Mouse (Mus musculus): ENCODE data around the gene Cachd1. TPM values are rescaled to one million over a fixed set of nuclear protein-coding genes. Genes with fewer than 3 reads are reported as not detected.

Cachd1 gene
- polyA plus RNA-seq, 1 experiment, result 7.9 TPM

GRCm38 (mm10) chr4:100974455-100975035 is 198.1 kb downstream of the Cachd1 start:
- no peaks in the 10 kb centered on the region for H3K27me3 ChIP-seq (ENCODE audit: control insufficient read depth)
- no peaks in the 10 kb centered on the region for H3K36me3 ChIP-seq (ENCODE audit: control insufficient read depth)
- no peaks in the 10 kb centered on the region for H3K4me1 ChIP-seq (ENCODE audit: control insufficient read depth)
- TF ChIP-seq GATA1 (IDR thresholded peaks at IDR 0.05; ENCODE audit: low read length) (no peak), TAL1 (IDR thresholded peaks at IDR 0.05; ENCODE audit: low read length) (no peak)
- no peaks in the 10 kb centered on the region for H3K9me3 ChIP-seq (ENCODE audit: control insufficient read depth, low read length)
- no peak overlapping the region for H3K4me3 ChIP-seq (replicated peaks)

- TF ChIP-seq GATA1 (IDR thresholded peaks at IDR 0.05; ENCODE audit: low read length) (no peak), TAL1 (IDR thresholded peaks at IDR 0.05; ENCODE audit: low read length) (no peak)
- Histone ChIP-seq H3K36me3 (ENCODE audit: control insufficient read depth) (no peaks in the 10 kb centered on the region), H3K4me1 (ENCODE audit: control insufficient read depth) (no peaks in the 10 kb centered on the region), H3K27me3 (ENCODE audit: control insufficient read depth) (no peaks in the 10 kb centered on the region), H3K9me3 (ENCODE audit: control insufficient read depth, low read length) (no peaks in the 10 kb centered on the region), H3K4me3 (replicated peaks) (no peak overlapping the region)
Observed at GRCm38 (mm10) chr4:100977522-100977921, 201.0 kb downstream of the Cachd1 start.

- Histone ChIP-seq H3K4me3 (replicated peaks) (no peak overlapping the region), H3K4me1 (ENCODE audit: control insufficient read depth) (peaks cover 28% of the 10 kb centered on the region), H3K9me3 (ENCODE audit: control insufficient read depth, low read length) (no peaks in the 10 kb centered on the region), H3K27me3 (ENCODE audit: control insufficient read depth) (peaks cover 2% of the 10 kb centered on the region; the same call in 1 of the 2 replicates), H3K36me3 (ENCODE audit: control insufficient read depth) (no peaks in the 10 kb centered on the region; the same call in 1 of the 2 replicates)
- TF ChIP-seq GATA1 (IDR thresholded peaks at IDR 0.05; ENCODE audit: low read length) (no peak), TAL1 (IDR thresholded peaks at IDR 0.05; ENCODE audit: low read length) (no peak)
Observed at GRCm38 (mm10) chr4:100987187-100987586, 210.7 kb downstream of the Cachd1 start.

GRCm38 (mm10) chr4:100988231-100988799 is 211.8 kb downstream of the Cachd1 start:
- Histone ChIP-seq H3K4me1 (ENCODE audit: control insufficient read depth) (peaks cover 39% of the 10 kb centered on the region), H3K4me3 (replicated peaks) (no peak overlapping the region), H3K36me3 (ENCODE audit: control insufficient read depth) (peaks cover 5% of the 10 kb centered on the region; the same call in 1 of the 2 replicates), H3K27me3 (ENCODE audit: control insufficient read depth) (peaks cover 2% of the 10 kb centered on the region; the same call in 1 of the 2 replicates), H3K9me3 (ENCODE audit: control insufficient read depth, low read length) (no peaks in the 10 kb centered on the region)
- TF ChIP-seq GATA1 (IDR thresholded peaks at IDR 0.05; ENCODE audit: low read length) (no peak), TAL1 (IDR thresholded peaks at IDR 0.05; ENCODE audit: low read length) (no peak)

- TF ChIP-seq TAL1 (IDR thresholded peaks at IDR 0.05; ENCODE audit: low read length), result no peak
- no peak for TF ChIP-seq GATA1 (IDR thresholded peaks at IDR 0.05; ENCODE audit: low read length)
- H3K4me3 ChIP-seq (replicated peaks), result no peak overlapping the region
- peaks cover 10% of the 10 kb centered on the region for H3K36me3 ChIP-seq (ENCODE audit: control insufficient read depth)
Observed at GRCm38 (mm10) chr4:100990996-100991395, 214.5 kb downstream of the Cachd1 start.

GRCm38 (mm10) chr4:100992086-100992485 is 215.6 kb downstream of the Cachd1 start:
- H3K4me1 ChIP-seq (ENCODE audit: control insufficient read depth), result peaks cover 74% of the 10 kb centered on the region
- no peak overlapping the region for H3K4me3 ChIP-seq (replicated peaks)
- no peaks in the 10 kb centered on the region for H3K27me3 ChIP-seq (ENCODE audit: control insufficient read depth)
- peaks cover 18% of the 10 kb centered on the region for H3K36me3 ChIP-seq (ENCODE audit: control insufficient read depth)
- no peaks in the 10 kb centered on the region for H3K9me3 ChIP-seq (ENCODE audit: control insufficient read depth, low read length)
- TF ChIP-seq TAL1 (IDR thresholded peaks at IDR 0.05; ENCODE audit: low read length) (no peak), GATA1 (IDR thresholded peaks at IDR 0.05; ENCODE audit: low read length) (no peak)

More at GRCm38 (mm10) chr4:100990996-100991395, 214.5 kb downstream of the Cachd1 start:
- H3K27me3 ChIP-seq (ENCODE audit: control insufficient read depth), result no peaks in the 10 kb centered on the region
- H3K4me1 ChIP-seq (ENCODE audit: control insufficient read depth), result peaks cover 63% of the 10 kb centered on the region
- H3K9me3 ChIP-seq (ENCODE audit: control insufficient read depth, low read length), result no peaks in the 10 kb centered on the region

GRCm38 (mm10) chr4:100994442-100995255 is 218.2 kb downstream of the Cachd1 start:
- peaks cover 29% of the 10 kb centered on the region for H3K36me3 ChIP-seq (ENCODE audit: control insufficient read depth)
- no peaks in the 10 kb centered on the region for H3K9me3 ChIP-seq (ENCODE audit: control insufficient read depth, low read length)
- peak overlapping the region; percentile 81 for H3K4me3 ChIP-seq (replicated peaks)
- peaks cover 84% of the 10 kb centered on the region for H3K4me1 ChIP-seq (ENCODE audit: control insufficient read depth)
- no peaks in the 10 kb centered on the region for H3K27me3 ChIP-seq (ENCODE audit: control insufficient read depth)
- TF ChIP-seq GATA1 (IDR thresholded peaks at IDR 0.05; ENCODE audit: low read length) (peak; percentile 84), TAL1 (IDR thresholded peaks at IDR 0.05; ENCODE audit: low read length) (peak; percentile 74)

GRCm38 (mm10) chr4:100995617-100996016 is 219.1 kb downstream of the Cachd1 start:
- Histone ChIP-seq H3K27me3 (ENCODE audit: control insufficient read depth) (no peaks in the 10 kb centered on the region), H3K4me1 (ENCODE audit: control insufficient read depth) (peaks cover 78% of the 10 kb centered on the region), H3K36me3 (ENCODE audit: control insufficient read depth) (peaks cover 35% of the 10 kb centered on the region), H3K4me3 (replicated peaks) (peak overlapping the region; percentile 81), H3K9me3 (ENCODE audit: control insufficient read depth, low read length) (no peaks in the 10 kb centered on the region)
- TF ChIP-seq TAL1 (IDR thresholded peaks at IDR 0.05; ENCODE audit: low read length) (no peak), GATA1 (IDR thresholded peaks at IDR 0.05; ENCODE audit: low read length) (no peak)

GRCm38 (mm10) chr4:100996060-100996651 is 219.7 kb downstream of the Cachd1 start:
- Histone ChIP-seq H3K4me3 (replicated peaks) (peak overlapping the region; percentile 81), H3K4me1 (ENCODE audit: control insufficient read depth) (peaks cover 73% of the 10 kb centered on the region), H3K9me3 (ENCODE audit: control insufficient read depth, low read length) (no peaks in the 10 kb centered on the region), H3K27me3 (ENCODE audit: control insufficient read depth) (no peaks in the 10 kb centered on the region), H3K36me3 (ENCODE audit: control insufficient read depth) (peaks cover 37% of the 10 kb centered on the region)
- TF ChIP-seq TAL1 (IDR thresholded peaks at IDR 0.05; ENCODE audit: low read length) (no peak), GATA1 (IDR thresholded peaks at IDR 0.05; ENCODE audit: low read length) (no peak)

Data from erythroblast, embryonic 14.5 days (primary cell).